15 mouse cellular contexts compared by ENCODE assay signal in the genomic region with DNA sequence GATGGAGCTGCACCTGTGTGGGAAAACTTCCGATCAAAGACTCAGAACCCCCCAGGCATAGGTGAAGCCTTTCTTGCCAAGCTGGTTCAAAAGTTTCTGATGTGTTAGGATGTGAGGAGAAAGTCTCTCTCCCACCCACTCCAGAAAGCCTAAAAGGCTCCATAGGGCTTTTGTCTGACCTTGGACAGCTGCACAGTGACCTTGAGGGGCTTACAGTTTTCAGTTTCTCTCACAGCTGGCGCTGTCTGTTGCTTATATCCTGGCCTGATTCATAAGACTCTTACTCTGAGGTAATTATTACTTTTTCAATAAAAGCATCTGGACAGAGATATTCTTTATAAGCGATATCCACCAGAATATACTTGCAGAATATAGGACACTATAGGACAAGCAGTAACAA. TPM values are rescaled to one million over a fixed set of nuclear protein-coding genes. Genes with fewer than 3 reads are reported as not detected.
"Had no signal": no experiment of that assay in that cellular context is flagged by ENCODE, and none has a peak within 500 bp of the region (broad histone marks: within the 10 kb centered on the region; RNA-seq: fewer than 3 reads in every experiment).

No protein-coding gene starts in this region.

- DNase-seq: left cerebral cortex, postnatal 4 days; lung, adult 18-20 months; lung, postnatal 10 days; lung, postnatal 36 days; thymus, adult 18-20 months; thymus, postnatal 36 days had no signal

- H3K9me3 ChIP-seq: intestine, embryonic 15.5 days; limb, embryonic 15.5 days; lung, embryonic 15.5 days; megakaryocyte, embryonic 14.5 days; midbrain, embryonic 10.5 days; midbrain, embryonic 13.5 days had no signal

- H3K27me3 ChIP-seq: intestine, embryonic 15.5 days; limb, embryonic 15.5 days; lung, embryonic 15.5 days; midbrain, embryonic 13.5 days had no signal

- H3K36me3 ChIP-seq: intestine, embryonic 15.5 days; limb, embryonic 15.5 days; lung, embryonic 15.5 days; midbrain, embryonic 10.5 days; midbrain, embryonic 13.5 days had no signal

- H3K27ac ChIP-seq: intestine, embryonic 15.5 days; limb, embryonic 15.5 days; liver, embryonic 14.5 days; lung, embryonic 15.5 days; midbrain, embryonic 10.5 days; midbrain, embryonic 13.5 days had no signal

- H3K9ac ChIP-seq: intestine, embryonic 15.5 days; limb, embryonic 15.5 days; liver, embryonic 14.5 days; lung, embryonic 15.5 days; midbrain, embryonic 13.5 days had no signal

- H3K4me2 ChIP-seq: intestine, embryonic 15.5 days; limb, embryonic 15.5 days; lung, embryonic 15.5 days; midbrain, embryonic 13.5 days had no signal

- H3K4me1 ChIP-seq: midbrain, embryonic 13.5 days had no signal

- ATAC-seq: intestine, embryonic 15.5 days; midbrain, embryonic 13.5 days; midbrain, embryonic 16.5 days had no signal

- H3K4me3 ChIP-seq: intestine, embryonic 15.5 days; limb, embryonic 15.5 days; lung, embryonic 15.5 days; megakaryocyte, embryonic 14.5 days; midbrain, embryonic 10.5 days; midbrain, embryonic 13.5 days had no signal

RNA-seq across cellular contexts. Expression of gene Creg2, which starts 38.2 kb away (rescaled TPM):
- polyA plus RNA-seq: kidney, embryonic 14.5 days had no signal
